Mouse (Mus musculus): Measurements from ENCODE around the gene Trim28. TPM values are rescaled to one million over a fixed set of nuclear protein-coding genes. Genes with fewer than 3 reads are reported as not detected.

Gene Trim28
- total and polyA plus RNA-seq, 3 experiments, result 104 to 1,160 (median 702) TPM

GRCm38 (mm10) chr7:13006531-13006930 is 7.6 kb downstream of the Trim28 start:
- H3K27ac ChIP-seq (ENCODE audit: control insufficient read depth, low read depth, low read length), result no peak overlapping the region
- H3K27me3 ChIP-seq (ENCODE audit: control insufficient read depth in 1 of 2, insufficient read depth in 2 of 2, low read length in 2 of 2), result no peaks in the 10 kb centered on the region
- no peak overlapping the region for H3K4me3 ChIP-seq (ENCODE audit: control insufficient read depth in 1 of 2, insufficient read depth in 1 of 2, low read depth in 2 of 2, low read length in 2 of 2)
- H3K36me3 ChIP-seq (ENCODE audit: control insufficient read depth in 1 of 2, insufficient read depth in 2 of 2, low read length in 2 of 2), result no peaks in the 10 kb centered on the region; a peak in 1 of 4 replicates
- peaks cover 0 to 8% of the 10 kb centered on the region in 2 experiments; a peak in 1 of 4 replicates for H3K4me1 ChIP-seq (ENCODE audit: control insufficient read depth in 1 of 2, insufficient read depth in 2 of 2, low read length in 2 of 2)
- no peaks in the 10 kb centered on the region for H3K9me3 ChIP-seq (replicated peaks; ENCODE audit: insufficient read depth, low read length)
- no peak overlapping the region for H3K9ac ChIP-seq (ENCODE audit: control insufficient read depth, low read depth, low read length, poor library complexity, severe bottlenecking)
- no peak for DNase-seq (ENCODE audit: low read depth, low spot score)
- no peak for TF ChIP-seq USF1 (IDR thresholded peaks at IDR 0.05; ENCODE audit: low read depth, low read length)
- TF ChIP-seq POLR2AphosphoS2 (IDR thresholded peaks at IDR 0.05; ENCODE audit: low read length), result no peak
- H3K79me2 ChIP-seq (ENCODE audit: control insufficient read depth, insufficient read depth, low read length, poor library complexity), result peaks cover 20% of the 10 kb centered on the region

GRCm38 (mm10) chr7:13007341-13008092 is 8.6 kb downstream of the Trim28 start:
- no peak overlapping the region for H3K4me3 ChIP-seq (ENCODE audit: control insufficient read depth in 1 of 2, insufficient read depth in 1 of 2, low read depth in 2 of 2, low read length in 2 of 2)
- H3K27me3 ChIP-seq (ENCODE audit: control insufficient read depth in 1 of 2, insufficient read depth in 2 of 2, low read length in 2 of 2), result no peaks in the 10 kb centered on the region
- peaks cover 20% of the 10 kb centered on the region for H3K79me2 ChIP-seq (ENCODE audit: control insufficient read depth, insufficient read depth, low read length, poor library complexity)
- no peaks in the 10 kb centered on the region for H3K9me3 ChIP-seq (replicated peaks; ENCODE audit: insufficient read depth, low read length)
- DNase-seq (ENCODE audit: low read depth, low spot score), result no peak
- H3K9ac ChIP-seq (ENCODE audit: control insufficient read depth, low read depth, low read length, poor library complexity, severe bottlenecking), result no peak overlapping the region
- TF ChIP-seq MAZ (IDR thresholded peaks at IDR 0.05; ENCODE audit: low read depth, low read length), result no peak
- TF ChIP-seq ETS1 (IDR thresholded peaks at IDR 0.05; ENCODE audit: low read depth, low read length), result no peak
- no peak for TF ChIP-seq ZMIZ1 (IDR thresholded peaks at IDR 0.05; ENCODE audit: low read depth, low read length)
- no peak for TF ChIP-seq TBP (IDR thresholded peaks at IDR 0.05; ENCODE audit: low read depth, low read length)
- no peak for TF ChIP-seq MXI1 (IDR thresholded peaks at IDR 0.05; ENCODE audit: low read depth, low read length)
- no peak for TF ChIP-seq CHD1 (IDR thresholded peaks at IDR 0.05; ENCODE audit: low read depth, low read length)
- no peak for TF ChIP-seq MAFK (IDR thresholded peaks at IDR 0.05; ENCODE audit: borderline replicate concordance, low read depth, low read length)
- no peak for TF ChIP-seq NELFE (IDR thresholded peaks at IDR 0.05; ENCODE audit: low read depth, low read length)
- TF ChIP-seq CHD2 (IDR thresholded peaks at IDR 0.05; ENCODE audit: low read length), result no peak
- no peak for TF ChIP-seq POLR2A (IDR thresholded peaks at IDR 0.05; ENCODE audit: control insufficient read depth in 1 of 2, insufficient read depth in 1 of 2, low read depth in 1 of 2, low read length in 2 of 2, poor library complexity in 1 of 2)
- no peak for TF ChIP-seq ZNF384 (IDR thresholded peaks at IDR 0.05; ENCODE audit: low read depth, low read length)
- no peak for TF ChIP-seq NRF1 (IDR thresholded peaks at IDR 0.05; ENCODE audit: insufficient read depth, low read depth, low read length, poor library complexity, severe bottlenecking)
- TF ChIP-seq ELF1 (IDR thresholded peaks at IDR 0.05; ENCODE audit: low read depth, low read length), result no peak
- no peak for TF ChIP-seq E2F4 (IDR thresholded peaks at IDR 0.05; ENCODE audit: borderline replicate concordance, low read depth, low read length)
- H3K36me3 ChIP-seq (ENCODE audit: control insufficient read depth in 1 of 2, insufficient read depth in 2 of 2, low read length in 2 of 2), result no peaks in the 10 kb centered on the region; a peak in 1 of 4 replicates
- peaks cover 0 to 8% of the 10 kb centered on the region in 2 experiments; a peak in 1 of 4 replicates for H3K4me1 ChIP-seq (ENCODE audit: control insufficient read depth in 1 of 2, insufficient read depth in 2 of 2, low read length in 2 of 2)
- no peak overlapping the region for H3K27ac ChIP-seq (ENCODE audit: control insufficient read depth, low read depth, low read length)

All from MEL (cell line).